Mouse (Mus musculus): ENCODE measurements around the gene Tlx2. TPM values are rescaled to one million over a fixed set of nuclear protein-coding genes. Genes with fewer than 3 reads are reported as not detected.

The Tlx2 gene
- total RNA-seq, 4 experiments from 2014 or later = not detected

DNA sequence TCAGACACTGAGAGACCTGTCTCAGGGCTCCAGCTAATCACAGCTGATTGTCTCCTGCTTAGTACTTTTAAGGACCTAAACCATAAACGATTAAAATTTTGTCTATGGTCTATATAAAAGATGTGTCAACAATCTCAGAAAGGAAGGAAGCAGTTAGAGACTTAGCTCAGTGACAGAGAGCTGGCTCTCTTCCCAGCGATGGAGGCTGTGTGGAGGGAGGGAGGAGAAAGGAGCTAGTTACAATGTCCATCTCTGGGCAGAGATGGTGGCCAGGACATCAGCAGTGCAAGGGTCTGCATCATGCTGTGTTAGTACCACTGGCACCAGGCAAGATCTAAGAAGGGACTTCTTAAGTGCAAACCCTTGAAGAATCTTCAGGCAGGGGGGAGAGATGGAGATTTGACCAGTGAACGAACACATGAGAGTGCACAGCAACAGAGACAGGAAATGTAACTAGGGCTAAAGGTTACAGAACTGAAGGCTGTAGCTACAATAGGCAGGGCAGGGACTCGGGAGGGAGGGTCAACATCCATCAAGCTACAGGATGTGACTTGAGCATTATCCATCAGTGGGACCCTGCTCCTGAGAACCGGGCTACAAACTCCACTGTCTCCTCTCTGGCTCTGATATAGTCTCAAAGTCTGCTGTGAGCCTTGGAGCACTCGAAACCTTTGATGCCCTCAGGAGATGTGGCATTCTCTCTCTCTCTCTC, 22.5 kb upstream of the Tlx2 start:
- no peak for DNase-seq (ENCODE audit: low spot score in 2 of 2)

DNA sequence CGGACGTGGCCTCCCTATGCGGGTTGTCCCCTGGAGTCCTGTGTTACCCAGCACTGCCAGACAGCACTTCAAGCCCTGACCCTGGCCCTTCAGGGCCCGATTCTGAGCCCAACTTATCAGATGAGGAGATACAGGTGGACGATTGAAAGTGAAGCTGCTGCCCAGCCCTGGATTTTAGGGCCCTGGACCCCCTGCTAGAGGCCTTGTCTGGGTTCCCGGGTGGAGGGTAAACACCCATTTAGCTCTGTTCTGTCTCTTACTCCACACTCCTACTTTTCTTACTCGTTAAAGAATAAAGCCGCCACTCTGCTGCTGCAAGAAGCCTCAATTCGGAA, 17.8 kb upstream of the Tlx2 start:
- DNase-seq (ENCODE audit: low spot score in 2 of 2) = no peak

DNA sequence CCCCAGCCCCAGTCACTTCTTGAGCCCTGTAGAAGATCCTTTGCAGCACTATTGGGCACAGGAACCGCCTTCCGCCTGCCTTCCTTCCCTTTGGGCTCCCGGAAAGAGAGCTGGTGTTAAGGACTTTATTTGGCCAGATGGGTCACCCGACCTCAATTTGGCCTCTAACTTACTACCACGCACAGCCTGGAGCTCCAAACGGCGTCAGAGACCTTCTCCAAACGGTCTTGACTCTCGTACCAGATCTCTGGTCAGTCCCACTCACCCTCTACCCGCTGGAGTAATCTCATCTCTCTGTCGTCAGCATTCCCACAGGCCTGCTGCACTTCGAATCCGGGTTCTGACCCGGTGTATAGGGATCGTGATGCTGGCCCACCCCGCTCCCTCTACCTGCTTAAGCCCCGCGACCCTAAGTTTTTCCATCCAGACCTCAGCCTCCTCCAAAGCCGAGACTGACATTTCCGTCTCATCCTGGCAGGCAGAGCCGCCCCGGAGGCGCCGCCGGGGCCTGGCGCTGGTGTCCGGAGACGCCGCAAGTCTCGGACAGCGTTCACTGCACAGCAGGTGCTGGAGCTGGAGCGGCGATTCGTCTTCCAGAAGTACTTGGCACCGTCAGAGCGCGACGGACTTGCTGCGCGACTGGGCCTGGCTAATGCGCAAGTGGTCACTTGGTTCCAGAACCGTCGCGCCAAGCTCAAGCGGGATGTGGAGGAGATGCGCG, 17.3 kb upstream of the Tlx2 start:
- no peak for DNase-seq (ENCODE audit: low spot score in 2 of 2)

DNA sequence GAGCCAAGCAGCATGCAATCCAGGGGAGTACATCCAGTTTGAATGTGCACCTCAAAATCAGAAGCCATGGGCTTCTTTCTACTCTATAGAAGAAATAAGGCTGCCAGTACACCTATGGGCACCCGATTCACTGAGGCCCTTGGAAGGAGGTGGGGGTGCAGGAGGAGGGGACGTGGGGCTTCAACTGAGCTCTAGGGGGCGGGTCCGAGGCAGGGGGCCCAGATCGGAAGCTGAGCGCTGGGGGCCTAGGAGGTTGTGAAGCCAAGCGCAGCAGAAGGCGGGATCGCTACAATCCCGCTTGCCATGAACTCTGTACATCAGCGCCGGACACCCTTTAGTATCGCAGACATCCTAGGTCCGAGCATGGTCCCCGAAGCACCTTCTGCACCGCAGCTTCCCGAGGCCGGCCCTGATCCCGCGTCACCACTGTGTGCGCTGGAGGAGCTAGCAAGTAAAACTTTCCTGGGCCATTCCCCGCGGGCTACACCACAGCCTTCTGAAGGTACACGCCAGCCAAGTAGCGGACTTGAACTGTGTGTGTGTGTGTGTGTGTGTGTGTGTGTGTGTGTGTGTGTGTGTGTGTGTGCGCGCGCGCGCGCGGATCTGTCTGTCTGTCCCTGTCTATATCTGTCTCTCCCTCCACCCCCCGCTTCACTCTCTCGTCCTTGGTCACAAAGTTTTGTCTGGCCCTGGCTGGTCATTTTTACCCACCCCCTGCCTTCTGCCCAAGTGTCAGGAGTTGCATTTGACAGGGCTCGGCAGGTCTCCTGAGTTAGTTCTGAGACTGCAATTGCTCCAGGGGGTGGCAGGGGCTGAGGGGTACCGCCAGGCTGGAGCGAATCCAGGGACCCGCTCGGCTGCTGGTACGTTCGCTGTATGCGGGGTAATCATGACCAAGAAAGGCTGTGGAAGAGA, 16.3 kb upstream of the Tlx2 start, which contains the start of gene Lbx2:
Gene Lbx2 (plus strand): TSS at position 247 of the 915 bp plus-strand sequence.
- no peak for DNase-seq (ENCODE audit: low spot score in 2 of 2)

DNA sequence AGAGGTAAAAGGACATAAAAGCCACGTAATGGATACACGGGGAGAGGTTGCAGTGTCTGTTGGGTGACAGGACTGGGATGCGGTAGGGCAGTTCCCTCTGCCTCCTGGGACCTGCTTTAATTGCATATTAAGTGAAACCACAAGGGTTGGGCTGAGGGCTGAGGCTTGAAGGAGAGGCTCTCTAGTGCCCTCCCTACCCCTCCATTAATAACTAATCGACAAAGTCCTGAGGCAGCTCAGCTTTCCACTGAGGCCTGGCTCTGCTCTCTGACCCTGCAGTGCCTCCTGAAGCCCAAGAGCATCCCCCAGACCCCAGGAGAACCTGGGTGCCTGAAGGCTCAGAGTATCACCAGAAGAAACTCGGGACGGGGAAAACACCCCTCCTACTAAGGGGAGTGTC, 14.4 kb upstream of the Tlx2 start:
- DNase-seq (ENCODE audit: low spot score in 2 of 2) = no peak

DNA sequence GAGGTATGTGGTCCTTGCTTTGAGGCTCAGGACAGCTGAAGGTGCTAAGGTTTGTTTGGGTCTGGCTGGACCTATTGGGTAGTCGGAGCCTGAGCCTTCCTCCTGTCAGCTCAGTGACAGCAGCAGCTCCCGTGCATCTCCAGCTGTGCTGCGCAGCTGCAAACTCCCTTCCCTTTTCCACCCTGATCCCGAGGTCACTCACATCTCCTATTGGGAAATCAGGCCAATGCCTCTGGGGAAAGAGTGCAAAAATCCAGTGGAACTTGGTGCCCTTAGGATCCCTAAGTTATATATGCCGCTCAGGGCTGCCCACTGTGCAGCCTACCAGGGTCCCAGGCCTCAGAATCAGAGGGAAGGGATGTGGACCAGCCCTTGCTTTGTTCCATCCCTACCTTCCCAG, 13.4 kb upstream of the Tlx2 start:
- DNase-seq (ENCODE audit: low spot score in 2 of 2) = no peak

DNA sequence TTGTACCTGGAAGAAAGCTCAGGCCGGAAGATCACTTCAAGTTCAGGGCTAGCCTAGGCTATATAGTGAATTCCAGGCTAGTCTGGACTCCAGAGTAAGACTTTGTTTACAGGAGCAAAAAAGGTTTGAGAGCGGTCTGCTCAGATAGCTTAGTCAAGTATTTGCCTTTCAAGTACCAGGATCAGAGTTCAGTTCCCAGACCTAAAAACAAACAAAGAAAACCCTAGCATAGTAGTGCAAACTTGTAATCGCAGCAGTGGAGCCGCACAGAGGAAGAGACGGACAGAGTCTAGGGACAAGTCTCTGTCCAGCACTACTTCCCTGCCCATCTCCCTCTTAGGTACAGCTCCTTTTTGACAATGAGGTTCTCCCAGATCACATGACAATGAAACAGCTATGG, 10.1 kb upstream of the Tlx2 start:
- DNase-seq (ENCODE audit: low spot score in 2 of 2) = no peak

DNA sequence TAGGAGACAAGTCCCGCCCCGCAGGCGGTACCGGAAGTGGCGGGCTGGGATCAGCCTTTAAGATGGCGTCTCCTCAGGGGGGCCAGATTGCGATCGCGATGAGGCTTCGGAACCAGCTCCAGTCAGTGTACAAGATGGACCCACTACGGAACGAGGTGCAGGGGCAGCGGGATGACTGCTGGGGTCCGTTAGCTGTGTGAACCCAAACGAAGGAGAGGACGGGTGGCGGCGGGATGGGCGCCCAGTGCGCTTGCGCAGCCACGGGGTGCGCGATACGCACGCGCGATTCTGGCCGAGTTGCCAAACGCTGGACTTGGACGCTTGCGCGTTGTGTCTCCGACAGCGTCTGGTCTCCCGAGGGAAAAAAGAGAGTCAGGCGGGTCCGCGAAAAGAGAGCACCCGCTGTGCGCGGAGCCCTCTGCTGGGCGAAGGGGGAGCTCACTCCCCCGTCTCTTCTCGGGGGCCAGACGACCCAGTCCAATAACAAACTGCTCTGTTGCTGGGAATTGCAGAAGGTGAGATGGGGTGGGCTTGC, 8.3 kb upstream of the Tlx2 start:
- peak; percentile 97 to 100 for DNase-seq (ENCODE audit: low spot score in 2 of 2)

DNA sequence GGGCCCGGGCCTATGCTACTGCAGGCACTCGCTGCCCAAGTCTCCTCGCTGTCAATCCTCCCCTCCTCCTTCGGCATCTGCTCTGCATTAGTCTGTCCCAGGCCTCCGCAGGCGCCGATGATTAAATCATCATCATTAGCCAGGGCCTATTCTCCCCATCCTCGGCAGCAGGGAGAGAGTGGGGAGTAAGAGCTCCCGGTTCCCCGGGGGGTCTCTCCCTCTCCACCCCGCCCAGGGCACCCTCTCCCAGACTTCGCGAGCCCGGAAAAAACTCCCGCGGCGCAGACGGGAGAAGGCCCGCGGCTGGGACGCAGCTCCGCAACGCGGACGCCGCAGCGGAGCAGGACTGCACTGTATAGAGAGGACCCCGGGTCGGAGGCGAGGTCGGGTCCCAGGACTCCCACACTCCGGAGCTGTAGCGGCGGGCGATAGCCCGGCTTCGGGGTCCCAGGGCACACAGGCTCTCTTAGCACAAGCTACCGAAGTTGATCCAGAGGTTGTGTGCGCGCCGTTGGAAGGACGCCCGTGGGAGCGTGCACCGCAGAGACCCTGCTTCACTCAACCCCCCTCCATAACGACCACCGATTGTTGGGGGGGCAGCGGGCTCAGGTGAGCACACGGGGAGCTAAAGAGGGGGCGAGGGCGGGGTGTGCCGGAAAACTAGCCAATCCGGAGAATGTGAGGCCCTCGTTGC, 7.7 kb upstream of the Tlx2 start, which contains the start of gene Pcgf1:
Gene Pcgf1 (plus strand): TSS at position 240 of the 694 bp plus-strand sequence.
- DNase-seq (ENCODE audit: low spot score in 2 of 2) = peak in 1 of 2 experiments; percentile 48

DNA sequence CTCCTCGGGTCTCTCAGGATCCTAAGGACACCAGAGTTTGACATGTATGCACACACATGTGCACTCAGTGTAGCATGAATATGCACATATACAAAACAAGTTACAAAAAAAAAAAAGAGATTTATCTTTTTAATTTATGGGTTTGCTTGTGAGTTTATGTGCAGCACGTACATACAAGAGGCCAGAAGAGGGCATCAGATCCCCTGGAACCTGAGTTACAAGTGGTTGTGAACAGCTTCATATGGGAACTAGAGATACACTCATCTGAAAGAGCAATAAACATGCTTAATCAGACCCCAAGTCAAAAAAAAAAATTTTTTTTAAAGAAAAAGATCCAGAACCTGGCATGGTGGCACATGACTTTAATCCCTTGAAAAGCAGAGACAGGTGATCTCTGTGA, 4.9 kb upstream of the Tlx2 start:
- no peak for DNase-seq (ENCODE audit: low spot score in 2 of 2)

DNA sequence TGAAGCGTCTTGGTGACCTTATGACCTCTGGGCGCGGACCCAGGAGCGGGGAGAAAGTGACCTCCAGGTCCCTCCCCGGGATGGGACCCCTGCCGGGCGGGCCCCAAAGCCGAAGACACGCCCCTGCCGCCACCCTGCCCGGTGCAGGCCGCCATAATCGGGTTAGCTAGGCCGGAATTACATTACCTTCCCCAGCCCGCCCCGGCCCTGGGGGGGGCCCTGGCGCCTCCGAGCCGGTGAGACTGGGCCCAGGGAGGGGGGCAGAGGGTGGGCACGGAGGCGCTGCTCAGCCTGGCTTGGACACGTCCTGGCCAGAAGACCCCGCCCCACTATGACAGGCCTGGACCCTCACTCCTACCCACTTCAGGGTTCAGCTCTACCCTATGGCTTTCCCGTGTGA, 1.1 kb upstream of the Tlx2 start:
- DNase-seq (ENCODE audit: low spot score in 2 of 2) = no peak

DNA sequence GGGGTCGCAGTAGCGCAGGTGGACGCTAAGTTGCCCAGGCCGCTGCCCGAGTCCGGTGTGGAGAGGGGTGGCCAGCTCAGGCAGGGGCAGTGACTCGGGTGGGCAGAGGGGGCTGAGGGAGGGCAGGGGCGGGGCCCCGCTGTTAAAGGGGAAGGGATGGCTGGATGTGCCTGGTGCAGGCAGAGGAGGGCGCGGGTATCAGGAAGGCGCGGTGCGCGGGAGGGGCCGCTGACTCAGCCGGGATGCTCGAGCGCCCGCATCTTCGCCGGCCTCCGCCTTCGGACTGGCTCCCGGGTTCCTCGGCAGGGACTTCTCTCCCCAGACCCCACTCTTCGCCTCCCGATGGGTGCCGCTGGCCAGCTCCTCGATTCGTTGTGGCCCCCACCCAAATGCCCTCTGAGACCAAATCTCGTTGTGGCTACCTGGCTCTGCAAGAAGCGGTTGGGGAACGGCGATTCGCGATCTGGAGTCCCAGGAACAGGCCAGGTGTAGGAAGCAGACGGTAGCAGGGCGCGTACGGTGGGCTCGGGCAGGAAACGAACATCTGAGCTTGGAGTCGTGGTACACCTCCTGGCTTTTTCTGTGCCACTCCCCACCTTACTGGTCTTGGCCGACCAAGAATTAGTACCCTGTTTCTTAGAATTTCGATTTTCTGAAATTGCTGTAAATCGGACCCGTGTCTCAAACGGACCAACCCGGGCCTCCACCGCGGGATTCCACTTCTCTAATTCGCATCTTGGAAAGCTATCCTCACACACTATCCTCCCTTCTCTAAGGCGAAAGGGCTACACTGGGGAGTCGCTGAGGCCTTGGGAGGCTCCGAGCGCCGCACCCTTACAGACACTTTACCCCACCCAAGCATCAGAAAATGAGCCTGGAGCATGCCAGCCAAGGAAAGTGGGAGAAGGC, 472 bp upstream of the Tlx2 start:
- peak in 1 of 2 experiments; percentile 43 for DNase-seq (ENCODE audit: low spot score in 2 of 2)

DNA sequence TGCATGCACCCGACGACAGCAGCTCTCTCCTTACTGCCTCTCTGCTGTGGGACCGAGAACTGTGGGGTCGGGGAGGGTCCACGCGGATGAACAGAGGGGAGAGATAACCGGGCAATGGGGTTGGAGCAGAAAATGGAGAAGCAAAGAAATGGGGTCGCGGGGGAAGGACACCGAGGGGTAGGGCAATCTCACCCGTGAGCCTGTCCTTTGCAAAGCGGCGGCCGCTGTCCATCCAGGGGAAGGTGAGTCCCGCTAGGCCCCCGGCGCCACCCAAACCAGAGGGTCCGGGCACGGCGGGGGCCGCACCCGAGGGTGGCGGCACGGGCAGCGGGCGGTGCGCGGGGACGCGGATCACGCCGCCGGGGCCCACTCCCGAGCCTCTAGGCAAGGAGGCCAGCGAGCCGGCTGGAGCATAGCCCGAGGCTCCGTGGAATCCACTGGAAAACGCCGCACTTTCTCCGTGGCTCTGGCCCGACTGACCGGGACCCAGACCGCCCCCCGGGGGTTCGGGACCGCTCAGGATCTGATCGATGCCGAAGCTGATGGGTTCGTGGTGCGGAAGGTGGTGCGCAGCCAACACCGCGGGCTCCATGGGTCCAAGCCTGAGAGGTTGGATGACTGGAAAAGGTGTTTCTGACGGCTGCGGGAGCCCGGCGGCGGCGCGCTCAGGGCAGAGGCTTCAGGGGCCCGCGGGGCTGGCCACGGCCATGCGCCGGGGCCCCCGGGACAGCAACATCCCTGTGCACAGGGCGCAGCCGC, 426 bp downstream of the Tlx2 start:
- DNase-seq (ENCODE audit: low spot score in 2 of 2) = no peak

DNA sequence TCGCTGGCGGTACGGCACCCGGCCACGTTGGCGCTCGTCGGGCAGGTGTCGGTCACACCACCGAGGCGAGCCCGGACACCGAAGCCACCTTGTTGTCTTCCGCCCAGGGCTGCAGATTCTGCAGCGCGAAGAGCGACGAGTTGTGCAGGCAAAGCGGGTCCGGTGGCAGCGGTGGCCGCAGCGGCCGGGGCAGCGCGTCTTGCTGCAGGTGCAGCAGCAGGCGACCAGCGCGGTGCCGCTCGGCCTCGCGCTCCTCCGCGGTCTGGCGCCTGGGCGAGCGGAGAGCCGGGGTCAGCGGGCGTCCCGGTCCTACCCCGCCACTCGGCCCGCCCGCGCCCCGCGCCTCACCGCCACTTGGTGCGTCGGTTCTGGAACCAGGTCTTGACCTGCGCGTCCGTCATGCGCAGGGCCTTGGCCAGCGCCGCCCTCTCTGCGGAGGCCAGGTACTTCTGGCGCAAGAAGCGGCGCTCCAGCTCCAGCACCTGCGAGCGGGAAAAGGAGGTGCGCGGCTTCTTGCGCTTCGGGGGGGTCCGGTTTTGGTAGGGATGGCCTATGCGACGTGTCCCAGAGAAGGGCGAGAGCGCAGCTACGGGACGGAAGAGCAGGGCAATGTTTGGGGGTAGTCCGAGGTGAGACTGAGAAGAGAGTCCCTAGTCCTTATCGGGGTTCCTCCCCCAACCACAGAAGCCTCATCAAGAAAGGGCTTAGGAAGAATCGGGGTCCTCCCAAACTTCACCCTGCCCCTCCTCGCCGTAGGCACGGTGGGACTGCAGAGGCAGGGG, 1.2 kb downstream of the Tlx2 start:
- DNase-seq (ENCODE audit: low spot score in 2 of 2) = no peak

DNA sequence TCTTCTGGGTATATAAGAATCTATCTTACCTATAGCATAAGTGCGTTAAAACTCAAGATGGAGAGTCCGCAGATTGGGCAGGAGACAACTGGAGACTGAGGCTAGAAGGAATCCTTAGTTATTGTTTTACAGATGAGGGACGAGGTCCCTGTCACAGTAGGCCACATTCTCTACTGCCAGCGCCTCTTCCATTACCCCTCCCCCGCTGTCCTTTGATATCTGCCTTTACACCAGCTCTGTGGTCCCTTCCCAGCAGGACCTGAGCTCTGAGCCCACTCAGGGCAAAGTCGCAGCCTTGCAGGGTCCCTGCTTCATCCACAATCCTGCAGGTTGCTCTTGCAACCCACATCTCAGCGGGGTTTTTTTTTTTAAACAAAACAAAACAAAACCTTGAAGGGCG, 1.9 kb downstream of the Tlx2 start:
- DNase-seq (ENCODE audit: low spot score in 2 of 2) = no peak

DNA sequence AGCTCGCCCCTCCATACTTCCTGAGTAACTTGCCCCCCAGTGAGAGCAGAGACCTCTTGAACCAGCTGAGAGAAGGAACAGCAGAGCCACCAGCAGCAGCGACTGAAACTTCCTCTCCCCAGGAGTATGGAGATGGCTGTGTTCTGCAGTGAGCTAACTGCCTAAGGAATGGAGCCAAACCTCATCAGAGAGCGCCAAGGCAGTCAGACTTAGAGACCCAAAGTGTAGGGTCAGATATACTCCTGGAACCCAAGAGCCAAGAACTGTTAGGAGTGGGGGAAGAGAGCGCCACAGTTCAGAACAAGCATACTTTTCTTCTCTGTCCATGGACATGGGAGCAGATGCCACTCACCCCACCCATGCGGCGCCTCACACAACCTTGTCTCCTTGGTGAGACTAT, 3.7 kb downstream of the Tlx2 start:
- no peak for DNase-seq (ENCODE audit: low spot score in 2 of 2)

DNA sequence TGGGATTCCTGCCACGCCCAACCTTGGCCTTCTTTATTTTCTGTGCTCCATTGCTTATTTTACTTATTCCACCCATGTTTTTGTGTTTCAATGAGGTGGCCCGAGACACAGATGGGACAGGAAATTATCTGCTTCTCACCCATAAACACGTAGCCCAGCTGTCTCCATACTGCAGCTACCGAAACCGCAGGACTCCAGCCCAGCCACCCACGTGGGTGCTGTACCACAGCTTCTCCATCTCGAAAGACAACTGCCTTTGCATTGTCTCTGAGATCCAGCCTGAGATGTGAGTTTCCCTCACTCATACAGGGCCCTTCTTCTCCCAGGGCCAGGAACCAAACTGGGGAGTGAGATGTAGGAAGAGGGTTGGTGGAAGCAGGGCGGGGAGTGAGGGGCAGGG, 4.1 kb downstream of the Tlx2 start:
- DNase-seq (ENCODE audit: low spot score in 2 of 2) = no peak

DNA sequence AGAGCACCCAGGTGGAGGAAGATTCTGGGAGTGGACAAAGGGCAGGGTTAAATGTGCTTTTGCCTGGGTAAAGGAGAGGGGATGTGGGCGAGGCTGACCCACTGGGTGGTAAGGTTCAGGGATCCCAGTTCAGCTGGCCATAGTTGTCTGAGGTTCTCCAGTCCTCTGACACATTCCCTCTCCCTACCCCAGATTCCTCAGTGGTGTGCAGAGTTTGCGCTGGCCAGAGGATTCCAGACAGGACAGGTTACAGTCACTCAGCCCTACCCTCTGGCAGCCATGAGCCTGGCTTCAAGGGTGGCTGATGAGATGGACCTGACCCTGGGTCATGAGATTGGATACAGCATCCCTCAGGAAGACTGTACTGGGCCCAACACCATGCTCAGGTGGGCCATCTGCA, 11.4 kb downstream of the Tlx2 start:
- DNase-seq (ENCODE audit: low spot score in 2 of 2) = no peak

DNA sequence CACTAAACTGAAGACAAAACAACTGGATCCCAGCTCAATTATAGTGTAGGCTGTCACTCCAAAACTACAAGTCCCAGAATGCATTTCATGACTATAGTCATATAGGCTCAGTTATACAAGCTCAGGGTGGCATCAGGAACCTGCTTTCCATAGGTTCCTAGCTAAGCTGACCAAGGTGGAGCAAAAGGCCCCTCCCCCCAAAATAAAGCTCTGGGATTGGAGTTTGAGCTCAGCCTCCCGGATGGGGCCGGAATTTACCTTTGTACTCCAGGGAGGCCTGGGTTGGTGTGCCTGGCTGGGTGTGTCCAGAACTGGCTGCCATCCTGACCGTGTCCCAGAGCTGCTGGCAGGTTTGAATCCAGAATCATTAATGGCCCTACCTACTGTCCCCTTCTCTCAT, 12.3 kb downstream of the Tlx2 start, which contains the start of gene Dqx1:
Gene Dqx1 (plus strand): TSS at position 55 of the 400 bp plus-strand sequence.
- no peak for DNase-seq (ENCODE audit: low spot score in 2 of 2)

All from left cerebral cortex, adult 8-10 months (tissue).